Mouse (Mus musculus): ENCODE results near the gene Ip6k2.

Gene Ip6k2

GRCm38 (mm10) chr9:108783548-108784463 is at the start of gene Ip6k2:
Gene Ip6k2 (plus strand): TSS chr9:108783796.
- DNase-seq (ENCODE audit: low spot score), result peak; percentile 97

- DNase-seq (ENCODE audit: low spot score), result no peak
Observed at GRCm38 (mm10) chr9:108734626-108735025, 49.0 kb upstream of the Ip6k2 start.

GRCm38 (mm10) chr9:108739239-108739638 is 44.4 kb upstream of the Ip6k2 start:
- no peak for DNase-seq (ENCODE audit: low spot score)

GRCm38 (mm10) chr9:108740062-108740461 is 43.5 kb upstream of the Ip6k2 start:
- no peak for DNase-seq (ENCODE audit: low spot score)

GRCm38 (mm10) chr9:108742048-108742447 is 41.5 kb upstream of the Ip6k2 start:
- DNase-seq (ENCODE audit: low spot score), result no peak

GRCm38 (mm10) chr9:108746876-108747499 is 36.6 kb upstream of the Ip6k2 start:
- no peak for DNase-seq (ENCODE audit: low spot score)

GRCm38 (mm10) chr9:108747694-108748093 is 35.9 kb upstream of the Ip6k2 start:
- no peak for DNase-seq (ENCODE audit: low spot score)

GRCm38 (mm10) chr9:108748600-108749183 is 34.9 kb upstream of the Ip6k2 start:
- no peak for DNase-seq (ENCODE audit: low spot score)

GRCm38 (mm10) chr9:108750616-108751015 is 33.0 kb upstream of the Ip6k2 start:
- no peak for DNase-seq (ENCODE audit: low spot score)

- DNase-seq (ENCODE audit: low spot score), result no peak
Observed at GRCm38 (mm10) chr9:108752142-108752920, 31.3 kb upstream of the Ip6k2 start.

- peak; percentile 60 for DNase-seq (ENCODE audit: low spot score)
Observed at GRCm38 (mm10) chr9:108753326-108753725, 30.3 kb upstream of the Ip6k2 start.

GRCm38 (mm10) chr9:108753976-108754375 is 29.6 kb upstream of the Ip6k2 start:
- DNase-seq (ENCODE audit: low spot score), result no peak

- DNase-seq (ENCODE audit: low spot score), result no peak
Observed at GRCm38 (mm10) chr9:108754423-108754822, 29.2 kb upstream of the Ip6k2 start.

GRCm38 (mm10) chr9:108757406-108757805 is 26.2 kb upstream of the Ip6k2 start:
- no peak for DNase-seq (ENCODE audit: low spot score)

GRCm38 (mm10) chr9:108759121-108759520 is 24.5 kb upstream of the Ip6k2 start:
- DNase-seq (ENCODE audit: low spot score), result no peak

- DNase-seq (ENCODE audit: low spot score), result peak; percentile 37
Observed at GRCm38 (mm10) chr9:108759805-108760204, 23.8 kb upstream of the Ip6k2 start.

- no peak for DNase-seq (ENCODE audit: low spot score)
Observed at GRCm38 (mm10) chr9:108761561-108761960, 22.0 kb upstream of the Ip6k2 start.

- no peak for DNase-seq (ENCODE audit: low spot score)
Observed at GRCm38 (mm10) chr9:108764971-108765370, 18.6 kb upstream of the Ip6k2 start.

- no peak for DNase-seq (ENCODE audit: low spot score)
Observed at GRCm38 (mm10) chr9:108776614-108777013, 7.0 kb upstream of the Ip6k2 start.

- no peak for DNase-seq (ENCODE audit: low spot score)
Observed at GRCm38 (mm10) chr9:108777276-108777675, 6.3 kb upstream of the Ip6k2 start.

- no peak for DNase-seq (ENCODE audit: low spot score)
Observed at GRCm38 (mm10) chr9:108780959-108781358, 2.6 kb upstream of the Ip6k2 start.

GRCm38 (mm10) chr9:108781891-108782290 is 1.7 kb upstream of the Ip6k2 start:
- no peak for DNase-seq (ENCODE audit: low spot score)
